Mouse (Mus musculus) myocyte (in vitro differentiated cells): Measurements from ENCODE around the gene Mmrn2. TPM values are rescaled to one million over a fixed set of nuclear protein-coding genes. Genes with fewer than 3 reads are reported as not detected.
"Not testable (repeated sequence)": the region's sequence is repeated elsewhere in the genome, so short reads cannot be mapped to it uniquely, and the experiment has no call there.

Experiments
- H3K27me3 ChIP-seq: one replicate; pipeline ENCODE4 v1.6.1; 2011; ENCODE audit not compliant: control insufficient read depth, insufficient read depth, insufficient read length
- H3K36me3 ChIP-seq: one replicate; pipeline ENCODE4 v1.6.1; 2011; ENCODE audit not compliant: control insufficient read depth, insufficient read depth
- H3K4me2 ChIP-seq: one replicate; pipeline ENCODE4 v1.6.1; 2011; ENCODE audit warnings: low read depth, control low read depth
- H3K4me3 ChIP-seq: one replicate; pipeline ENCODE4 v1.5.1; 2011; ENCODE audit warnings: mild to moderate bottlenecking, control low read depth, moderate library complexity
- H3K79me2 ChIP-seq: one replicate; pipeline ENCODE4 v1.6.1; 2011; ENCODE audit not compliant: control insufficient read depth, insufficient read depth
- H3ac ChIP-seq: one replicate; pipeline ENCODE4 v1.6.1; 2011; ENCODE audit not compliant: control insufficient read depth, insufficient read length
- CEBPB ChIP-seq: IDR thresholded peaks from 2 replicates; pipeline ENCODE4 v1.6.1; 2011; ENCODE audit warnings: mild to moderate bottlenecking, moderate library complexity; ENCODE audit not compliant: poor library complexity, insufficient read depth, severe bottlenecking
- E2F4 ChIP-seq: IDR thresholded peaks from one replicate; pipeline ENCODE4 v1.6.1; 2011; ENCODE audit warnings: mild to moderate bottlenecking, control low read depth, moderate library complexity; ENCODE audit not compliant: insufficient read depth
- MAX ChIP-seq: IDR thresholded peaks from one replicate; pipeline ENCODE4 v1.6.1; 2011; ENCODE audit warnings: low read depth, mild to moderate bottlenecking, control low read depth
- MYOD1 ChIP-seq, 3 experiments: IDR thresholded peaks; one replicate each; pipeline ENCODE4 v1.6.1; 2011; ENCODE audit warnings: control low read depth in 2 of 3, low read depth in 2 of 3, mild to moderate bottlenecking in 2 of 3, moderate library complexity in 1 of 3; ENCODE audit not compliant: insufficient read length in 2 of 3, control insufficient read depth in 1 of 3
- MYOG ChIP-seq, 3 experiments: IDR thresholded peaks; one replicate each; pipeline ENCODE4 v1.6.1; 2011; ENCODE audit warnings: control low read depth in 2 of 3, low read depth in 2 of 3, mild to moderate bottlenecking in 2 of 3; ENCODE audit not compliant: insufficient read length in 2 of 3, control insufficient read depth in 1 of 3, insufficient read depth in 1 of 3
- POLR2A ChIP-seq: IDR thresholded peaks from one replicate; pipeline ENCODE4 v1.6.1; 2011; ENCODE audit warnings: low read depth, mild to moderate bottlenecking, control low read depth, moderate library complexity; ENCODE audit not compliant: insufficient read length
- POLR2AphosphoS2 ChIP-seq: IDR thresholded peaks from one replicate; pipeline ENCODE4 v1.6.1; 2011; ENCODE audit warnings: low read depth, control low read depth; ENCODE audit not compliant: insufficient read length
- REST ChIP-seq: IDR thresholded peaks from one replicate; pipeline ENCODE4 v1.6.1; 2011; ENCODE audit warnings: mild to moderate bottlenecking, control low read depth, moderate library complexity; ENCODE audit not compliant: insufficient read depth, insufficient read length
- SRF ChIP-seq: IDR thresholded peaks from one replicate; pipeline ENCODE4 v1.6.1; 2011; ENCODE audit warnings: low read depth; ENCODE audit not compliant: control insufficient read depth, insufficient read length
- TCF12 ChIP-seq: IDR thresholded peaks from one replicate; pipeline ENCODE4 v1.6.1; 2011; ENCODE audit warnings: mild to moderate bottlenecking, control low read depth; ENCODE audit not compliant: poor library complexity, insufficient read depth, severe bottlenecking
- TCF3 ChIP-seq: IDR thresholded peaks from one replicate; pipeline ENCODE4 v1.6.1; 2011; ENCODE audit warnings: low read depth, control low read depth; ENCODE audit not compliant: insufficient read length
- USF1 ChIP-seq: IDR thresholded peaks from one replicate; pipeline ENCODE4 v1.6.1; 2011; ENCODE audit warnings: low read depth, mild to moderate bottlenecking, control low read depth, moderate library complexity
- polyA plus RNA-seq: library from polyadenylated mRNA; unstranded; fragments of >200 nt; fragmentation: generic; extraction: Trizol; gene quantifications from one replicate; pipeline ENCODE4 v1.2.1, GENCODE M21; 2012; ENCODE audit warnings: missing spikeins

Mmrn2 gene
- polyA plus RNA-seq, 1 experiment: 0.02 TPM

DNA sequence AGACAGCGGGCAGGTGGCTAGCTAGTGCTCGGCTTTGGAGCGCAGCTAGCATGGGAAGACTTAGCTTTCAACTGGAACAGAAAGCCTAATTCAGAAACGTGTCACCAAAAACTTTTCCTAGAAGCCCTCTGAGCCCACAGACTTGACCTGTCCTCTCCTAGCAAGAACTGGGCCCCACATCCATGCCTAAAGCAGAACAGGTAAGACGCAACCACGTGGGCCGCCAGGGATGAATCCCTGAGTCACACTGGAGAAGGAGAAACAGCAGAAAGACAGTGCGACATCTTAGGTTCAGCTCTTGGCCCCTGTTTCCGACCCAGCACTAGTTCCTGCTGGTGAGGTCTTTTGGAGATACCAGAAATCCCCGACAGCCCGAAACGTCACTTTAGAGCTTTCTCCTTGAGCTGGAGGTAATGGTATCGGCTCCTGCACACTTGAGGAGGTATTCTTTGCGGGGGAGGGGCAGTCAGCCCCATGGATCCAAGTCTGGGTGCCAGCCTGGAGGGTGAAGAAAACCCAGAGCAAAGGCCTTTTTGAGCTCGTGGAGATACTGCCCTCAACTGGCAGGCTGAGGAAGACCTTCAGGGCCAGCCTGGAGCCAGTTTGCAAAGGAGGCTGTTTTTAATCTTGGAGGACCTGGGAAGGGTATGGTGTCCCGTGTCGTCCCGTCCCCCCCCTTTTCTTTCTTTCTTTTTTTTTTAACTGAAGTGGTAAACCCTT lies 12.4 kb upstream of the Mmrn2 start:
- Histone ChIP-seq H3K4me2 (peak overlapping the region; percentile 90), H3K79me2 (no peaks in the 10 kb centered on the region), H3ac (peak overlapping the region; percentile 11), H3K36me3 (no peaks in the 10 kb centered on the region), H3K27me3 (no peaks in the 10 kb centered on the region), H3K4me3 (peak overlapping the region; percentile 22)
- TF ChIP-seq MYOD1 (IDR thresholded peaks at IDR 0.05; ENCODE audit: control insufficient read depth in 1 of 3, insufficient read length in 2 of 3, low read depth in 2 of 3) (no peak), POLR2A (no peak), MAX (no peak), REST (no peak), SRF (no peak), CEBPB (no peak), TCF3 (no peak), E2F4 (no peak), USF1 (no peak), POLR2AphosphoS2 (no peak), TCF12 (no peak), MYOG (IDR thresholded peaks at IDR 0.05; ENCODE audit: control insufficient read depth in 1 of 3, insufficient read depth in 1 of 3, insufficient read length in 2 of 3, low read depth in 2 of 3) (no peak)

DNA sequence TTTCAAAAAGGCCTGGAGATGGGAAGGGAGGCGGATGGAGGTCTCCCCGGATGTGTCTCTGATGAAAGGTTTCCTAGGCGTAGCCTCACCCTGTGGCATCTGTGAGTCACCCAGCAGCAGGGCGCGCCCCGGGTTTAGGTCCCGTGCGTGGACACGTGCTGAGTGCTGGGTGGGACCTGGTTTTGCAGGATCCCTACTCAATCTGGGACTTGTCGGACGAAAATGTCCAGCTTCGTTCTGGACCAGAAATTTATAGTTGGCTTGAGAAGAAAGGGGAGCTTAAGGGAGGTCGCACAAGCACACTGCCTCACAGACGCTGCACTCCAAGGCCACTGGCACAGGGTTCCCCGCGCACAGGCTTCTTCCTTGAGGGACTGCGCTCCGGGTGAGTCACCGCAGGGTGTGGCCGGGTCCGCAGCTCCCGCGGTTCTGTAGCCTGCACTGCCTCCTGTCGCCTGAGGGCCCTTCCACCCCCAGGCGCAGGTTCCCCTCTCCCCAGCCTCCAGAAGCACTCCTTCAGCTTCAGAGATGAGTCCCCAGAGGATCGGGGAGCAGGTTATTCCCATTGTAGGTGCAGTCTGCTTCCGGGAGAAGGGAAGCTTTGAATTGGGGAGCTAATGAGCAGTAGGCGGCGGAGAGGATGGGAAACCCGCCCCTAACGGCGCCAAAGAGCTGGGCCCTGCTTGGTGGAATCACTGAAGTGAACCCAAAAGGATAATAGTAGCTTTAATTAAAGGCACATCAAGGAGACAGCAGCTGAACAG lies 11.6 kb upstream of the Mmrn2 start:
- H3K4me3 ChIP-seq: peak overlapping the region; percentile 22
- peak overlapping the region; percentile 11 for H3ac ChIP-seq
- H3K27me3 ChIP-seq: no peaks in the 10 kb centered on the region
- TF ChIP-seq USF1 (peak; percentile 67), SRF (no peak), MYOG (IDR thresholded peaks at IDR 0.05; ENCODE audit: control insufficient read depth in 1 of 3, insufficient read depth in 1 of 3, insufficient read length in 2 of 3, low read depth in 2 of 3) (peak in 1 of 3 experiments; percentile 56), POLR2A (peak; percentile 68), MAX (no peak), MYOD1 (IDR thresholded peaks at IDR 0.05; ENCODE audit: control insufficient read depth in 1 of 3, insufficient read length in 2 of 3, low read depth in 2 of 3) (peak in 1 of 3 experiments; percentile 7), REST (no peak), POLR2AphosphoS2 (peak; percentile 57)
- no peaks in the 10 kb centered on the region for H3K79me2 ChIP-seq
- H3K4me2 ChIP-seq: peak overlapping the region; percentile 90
- no peaks in the 10 kb centered on the region for H3K36me3 ChIP-seq

DNA sequence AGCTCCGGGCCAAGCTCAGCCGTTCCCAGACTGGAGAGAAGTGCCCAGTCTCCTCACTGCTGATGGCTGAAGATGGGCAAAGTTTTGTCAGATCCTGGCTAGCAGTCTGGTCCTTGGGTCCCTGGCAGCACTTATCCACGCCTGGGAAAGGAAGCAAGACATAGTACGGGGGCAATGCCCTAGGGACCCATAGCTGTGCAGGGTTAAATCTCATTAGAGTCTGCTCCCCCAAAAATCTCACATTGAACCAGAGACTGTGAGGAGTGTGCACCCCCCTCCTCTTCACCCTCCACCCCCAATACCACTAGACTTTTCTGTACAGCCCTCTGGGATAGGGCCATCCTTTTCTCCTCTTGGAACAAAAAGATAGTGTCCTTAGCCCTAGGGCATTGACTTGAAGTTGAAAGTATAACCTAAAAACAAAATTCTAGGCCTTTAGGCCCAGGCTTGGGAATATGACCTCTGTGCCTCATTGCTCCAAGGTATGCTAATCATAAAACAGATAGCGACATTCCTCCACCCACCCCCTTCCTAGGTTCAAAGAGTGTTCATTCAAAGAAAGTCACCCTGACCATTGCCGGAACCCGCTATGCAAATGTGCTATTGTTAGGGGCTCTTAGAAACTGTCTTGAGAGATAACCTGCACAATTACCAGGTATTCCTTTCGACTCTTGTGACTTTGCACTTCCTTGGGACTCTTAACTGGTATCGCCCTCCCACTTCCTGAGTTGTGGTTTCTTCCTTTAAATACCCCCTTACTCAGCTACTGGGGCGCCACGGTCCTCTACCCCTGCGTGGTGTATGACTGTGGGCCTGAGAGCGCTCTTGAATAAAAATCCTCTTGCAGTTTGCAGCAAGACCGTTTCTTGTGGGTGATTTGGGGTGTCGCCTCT lies 10.8 kb upstream of the Mmrn2 start:
- H3ac ChIP-seq: peak overlapping the region; percentile 11
- not testable (repeated sequence) for H3K79me2 ChIP-seq, H3K27me3 ChIP-seq, H3K36me3 ChIP-seq
- peak overlapping the region; percentile 90 for H3K4me2 ChIP-seq
- peak overlapping the region; percentile 22 for H3K4me3 ChIP-seq

DNA sequence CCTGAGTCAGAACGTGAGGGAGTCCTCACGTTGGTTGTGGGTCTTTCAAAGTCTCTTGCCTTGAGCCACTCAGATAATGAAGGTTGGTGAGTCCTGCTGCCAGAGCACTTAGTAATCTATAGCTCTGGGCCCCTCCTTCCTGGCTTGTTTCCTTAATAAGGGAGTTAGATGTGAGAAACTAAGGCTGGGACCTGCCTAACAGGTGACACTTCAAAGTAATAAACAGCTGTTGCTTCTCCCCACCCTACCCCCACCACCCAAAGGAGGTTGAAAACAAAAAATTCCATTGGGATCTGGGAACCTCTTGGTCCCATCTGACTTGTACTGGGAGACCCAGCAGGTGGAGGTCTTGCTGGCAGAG lies 10.1 kb upstream of the Mmrn2 start:
- Histone ChIP-seq H3K4me3 (no peak overlapping the region), H3ac (no peak overlapping the region), H3K79me2 (no peaks in the 10 kb centered on the region), H3K4me2 (no peak overlapping the region), H3K36me3 (no peaks in the 10 kb centered on the region), H3K27me3 (no peaks in the 10 kb centered on the region)
- TF ChIP-seq TCF12 (no peak), MYOG (IDR thresholded peaks at IDR 0.05; ENCODE audit: control insufficient read depth in 1 of 3, insufficient read depth in 1 of 3, insufficient read length in 2 of 3, low read depth in 2 of 3) (no peak), REST (no peak), MYOD1 (IDR thresholded peaks at IDR 0.05; ENCODE audit: control insufficient read depth in 1 of 3, insufficient read length in 2 of 3, low read depth in 2 of 3) (no peak), CEBPB (no peak), POLR2AphosphoS2 (no peak), MAX (no peak), POLR2A (no peak), USF1 (no peak), SRF (no peak), E2F4 (no peak), TCF3 (no peak)
